In genomic region chr16:87262497-87262896, GRCm38 (mm10) we compare ENCODE assay signal across 20 mouse cellular contexts.
DNase-seq lines count a peak whose midpoint lies in the region; ATAC-seq lines count a peak whose summit lies in the region.
"Had no signal": no experiment of that assay in that cellular context is flagged by ENCODE, and none has a peak within 500 bp of the region (broad histone marks: within the 10 kb centered on the region; RNA-seq: fewer than 3 reads in every experiment).

No protein-coding gene starts in this region.

- peak overlapping the region; percentile 94 for H3K27ac ChIP-seq in heart, embryonic 11.5 days (ENCODE audit: low read depth, low read length)
- peak overlapping the region; percentile 24; the same call in 1 of the 2 replicates for H3K27ac ChIP-seq in intestine, embryonic 16.5 days (ENCODE audit: low read length)
- H3K27ac ChIP-seq in intestine, embryonic 15.5 days = no peak overlapping the region
- peak overlapping the region; percentile 97 for H3K27ac ChIP-seq in lung, embryonic 16.5 days (ENCODE audit: low read length)
- H3K27ac ChIP-seq: hindbrain, embryonic 10.5 days; hindbrain, postnatal 0 days; limb, embryonic 12.5 days; liver, embryonic 12.5 days; stomach, embryonic 15.5 days had no signal

- no peak for ATAC-seq in heart, embryonic 11.5 days (replicated peaks; ENCODE audit: insufficient number of reproducible peaks, low FRiP score, low TSS enrichment)
- no peak for ATAC-seq in intestine, embryonic 16.5 days
- ATAC-seq in intestine, embryonic 15.5 days = no peak
- ATAC-seq in lung, embryonic 16.5 days (ENCODE audit: low read depth) = no peak
- ATAC-seq: hindbrain, postnatal 0 days; liver, embryonic 12.5 days; midbrain, embryonic 16.5 days had no signal

- H3K4me3 ChIP-seq in heart, embryonic 11.5 days (ENCODE audit: low read depth, low read length) = no peak overlapping the region
- no peak overlapping the region for H3K4me3 ChIP-seq in intestine, embryonic 16.5 days (ENCODE audit: low read length)
- no peak overlapping the region for H3K4me3 ChIP-seq in intestine, embryonic 15.5 days (replicated peaks)
- H3K4me3 ChIP-seq in lung, embryonic 16.5 days (ENCODE audit: low read length) = no peak overlapping the region
- H3K4me3 ChIP-seq: hindbrain, embryonic 10.5 days; limb, embryonic 12.5 days; liver, embryonic 12.5 days; stomach, embryonic 15.5 days had no signal

- H3K9me3 ChIP-seq in heart, embryonic 11.5 days (replicated peaks; ENCODE audit: control insufficient read depth, low read length) = no peaks in the 10 kb centered on the region
- H3K9me3 ChIP-seq in intestine, embryonic 16.5 days (ENCODE audit: control insufficient read depth, low read length) = no peaks in the 10 kb centered on the region
- no peaks in the 10 kb centered on the region for H3K9me3 ChIP-seq in intestine, embryonic 15.5 days
- H3K9me3 ChIP-seq in lung, embryonic 16.5 days (ENCODE audit: control insufficient read depth, low read length) = no peaks in the 10 kb centered on the region
- H3K9me3 ChIP-seq: hindbrain, embryonic 10.5 days; limb, embryonic 12.5 days; liver, embryonic 12.5 days; stomach, embryonic 15.5 days had no signal

- no peak overlapping the region for H3K9ac ChIP-seq in heart, embryonic 11.5 days (ENCODE audit: low read depth, low read length)
- no peak overlapping the region for H3K9ac ChIP-seq in intestine, embryonic 16.5 days (ENCODE audit: low read depth, low read length)
- H3K9ac ChIP-seq in intestine, embryonic 15.5 days = no peak overlapping the region
- H3K9ac ChIP-seq in lung, embryonic 16.5 days (ENCODE audit: low read length) = no peak overlapping the region
- H3K9ac ChIP-seq: limb, embryonic 12.5 days; liver, embryonic 12.5 days; stomach, embryonic 15.5 days had no signal

- no peak for DNase-seq in heart, postnatal 36 days
- no peak for DNase-seq in lung, postnatal 36 days
- DNase-seq in frontal cortex, postnatal 36 days (ENCODE audit: low spot score in 2 of 2) = no peak
- DNase-seq: adrenal gland, postnatal 25 days; gastrocnemius, postnatal 10 days; kidney, adult 18-20 months; lung, postnatal 10 days; thymus, adult 18-20 months; thymus, postnatal 4 days had no signal

- H3K36me3 ChIP-seq in heart, embryonic 11.5 days (ENCODE audit: control insufficient read depth, insufficient read depth, low read length) = no peaks in the 10 kb centered on the region
- no peaks in the 10 kb centered on the region for H3K36me3 ChIP-seq in intestine, embryonic 16.5 days (ENCODE audit: control insufficient read depth, insufficient read depth, low read length)
- H3K36me3 ChIP-seq in intestine, embryonic 15.5 days = no peaks in the 10 kb centered on the region
- H3K36me3 ChIP-seq in lung, embryonic 16.5 days (ENCODE audit: control insufficient read depth, insufficient read depth, low read length) = no peaks in the 10 kb centered on the region
- H3K36me3 ChIP-seq: hindbrain, embryonic 10.5 days; limb, embryonic 12.5 days; liver, embryonic 12.5 days; stomach, embryonic 15.5 days had no signal

- peaks cover 24% of the 10 kb centered on the region for H3K4me1 ChIP-seq in heart, embryonic 11.5 days (ENCODE audit: control insufficient read depth, insufficient read depth, low read length)
- H3K4me1 ChIP-seq in intestine, embryonic 16.5 days (ENCODE audit: control insufficient read depth, insufficient read depth, low read length) = peaks cover 5% of the 10 kb centered on the region; the same call in 1 of the 2 replicates
- 0 out of 2 replicates have a peak, but pooled peaks cover 5% of the 10 kb centered on the region for H3K4me1 ChIP-seq in intestine, embryonic 15.5 days (replicated peaks)
- H3K4me1 ChIP-seq in lung, embryonic 16.5 days (replicated peaks; ENCODE audit: control insufficient read depth, insufficient read depth, low read length) = peaks cover 6% of the 10 kb centered on the region; the same call in 1 of the 2 replicates
- H3K4me1 ChIP-seq: hindbrain, embryonic 10.5 days; liver, embryonic 12.5 days; stomach, embryonic 15.5 days had no signal

- intact Hi-C loops in heart, postnatal 36 days (cut with DNase I) = loop anchor here (2.0 to 5.0 kb wide), 2 partner anchors 45 to 1514 kb away; no protein-coding TSS in a partner anchor

- 68% methylated on average over 3 of the region's 3 CpGs for WGBS in heart, embryonic 11.5 days (ENCODE audit: insufficient replicate concordance)
- WGBS in intestine, embryonic 16.5 days = 79% methylated on average over 3 of the region's 3 CpGs
- WGBS in intestine, embryonic 15.5 days = 86% methylated on average over 3 of the region's 3 CpGs
- WGBS in lung, embryonic 16.5 days = 54% methylated on average over 3 of the region's 3 CpGs

- H3K27me3 ChIP-seq in heart, embryonic 11.5 days (ENCODE audit: control insufficient read depth, insufficient read depth, low read length) = no peaks in the 10 kb centered on the region
- H3K27me3 ChIP-seq in intestine, embryonic 16.5 days (replicated peaks; ENCODE audit: control insufficient read depth, insufficient read depth, low read length) = no peaks in the 10 kb centered on the region
- no peaks in the 10 kb centered on the region for H3K27me3 ChIP-seq in intestine, embryonic 15.5 days (replicated peaks)
- H3K27me3 ChIP-seq in lung, embryonic 16.5 days (ENCODE audit: control insufficient read depth, insufficient read depth, low read depth, low read length) = no peaks in the 10 kb centered on the region
- H3K27me3 ChIP-seq: CH12.LX; limb, embryonic 12.5 days; liver, embryonic 12.5 days; stomach, embryonic 15.5 days had no signal

- H3K4me2 ChIP-seq in heart, embryonic 11.5 days = no peak overlapping the region
- no peak overlapping the region for H3K4me2 ChIP-seq in intestine, embryonic 16.5 days (ENCODE audit: low read depth, low read length)
- H3K4me2 ChIP-seq in intestine, embryonic 15.5 days (replicated peaks) = no peak overlapping the region
- no peak overlapping the region for H3K4me2 ChIP-seq in lung, embryonic 16.5 days (ENCODE audit: low read depth, low read length)
- H3K4me2 ChIP-seq: limb, embryonic 12.5 days; liver, embryonic 12.5 days; stomach, embryonic 15.5 days had no signal
